Mouse (Mus musculus): ENCODE measurements around the gene Vars2.
A peak's percentile ranks its signal among the peaks of the same experiment; 100 is the strongest.

The Vars2 gene

GRCm38 (mm10) chr17:35692368-35692767 is 25.0 kb upstream of the Vars2 start:
- DNase-seq (ENCODE audit: low read depth), result no peak

- no peak for DNase-seq (ENCODE audit: low read depth)
Measured at GRCm38 (mm10) chr17:35691811-35692210, 24.4 kb upstream of the Vars2 start.

GRCm38 (mm10) chr17:35689936-35690645 is 22.7 kb upstream of the Vars2 start:
- no peak for DNase-seq (ENCODE audit: low read depth)

GRCm38 (mm10) chr17:35688347-35689175 is 21.2 kb upstream of the Vars2 start:
- DNase-seq (ENCODE audit: low read depth), result no peak

- no peak for DNase-seq (ENCODE audit: low read depth)
Measured at GRCm38 (mm10) chr17:35685061-35685460, 17.7 kb upstream of the Vars2 start.

- no peak for DNase-seq (ENCODE audit: low read depth)
Measured at GRCm38 (mm10) chr17:35681986-35682385, 14.6 kb upstream of the Vars2 start.

GRCm38 (mm10) chr17:35680591-35680990 is 13.2 kb upstream of the Vars2 start:
- DNase-seq (ENCODE audit: low read depth), result no peak

GRCm38 (mm10) chr17:35673416-35674035 is 6.1 kb upstream of the Vars2 start, which contains the start of gene Gtf2h4:
TSS of gene Gtf2h4 (minus strand) at chr17:35673739.
- peak; percentile 95 for DNase-seq (ENCODE audit: low read depth)

GRCm38 (mm10) chr17:35672527-35672926 is 5.1 kb upstream of the Vars2 start:
- no peak for DNase-seq (ENCODE audit: low read depth)

GRCm38 (mm10) chr17:35671846-35672245 is 4.5 kb upstream of the Vars2 start:
- no peak for DNase-seq (ENCODE audit: low read depth)

GRCm38 (mm10) chr17:35669731-35670130 is 2.3 kb upstream of the Vars2 start:
- DNase-seq (ENCODE audit: low read depth), result no peak

- no peak for DNase-seq (ENCODE audit: low read depth)
Measured at GRCm38 (mm10) chr17:35666851-35667256, 538 bp downstream of the Vars2 start.

- DNase-seq (ENCODE audit: low read depth), result peak; percentile 42
Measured at GRCm38 (mm10) chr17:35665957-35666515, 1.4 kb downstream of the Vars2 start.

- no peak for DNase-seq (ENCODE audit: low read depth)
Measured at GRCm38 (mm10) chr17:35653086-35653485, 14.3 kb downstream of the Vars2 start.

GRCm38 (mm10) chr17:35649429-35649828 is 18.0 kb downstream of the Vars2 start:
- DNase-seq (ENCODE audit: low read depth), result no peak

GRCm38 (mm10) chr17:35643609-35644236 is 23.7 kb downstream of the Vars2 start, which contains the start of gene Mucl3:
TSS of gene Mucl3 (minus strand) at chr17:35643695.
- no peak for DNase-seq (ENCODE audit: low read depth)

- DNase-seq (ENCODE audit: low read depth), result no peak
Measured at GRCm38 (mm10) chr17:35639352-35639751, 28.0 kb downstream of the Vars2 start.

- peak; percentile 86 for DNase-seq (ENCODE audit: low read depth)
Measured at GRCm38 (mm10) chr17:35638475-35639190, 28.8 kb downstream of the Vars2 start.

GRCm38 (mm10) chr17:35636363-35636762 is 31.0 kb downstream of the Vars2 start:
- DNase-seq (ENCODE audit: low read depth), result peak; percentile 51

GRCm38 (mm10) chr17:35635699-35636111 is 31.7 kb downstream of the Vars2 start:
- peak; percentile 88 for DNase-seq (ENCODE audit: low read depth)

GRCm38 (mm10) chr17:35635202-35635601 is 32.2 kb downstream of the Vars2 start:
- DNase-seq (ENCODE audit: low read depth), result no peak

Data from naive thymus-derived CD4-positive, alpha-beta T cell, adult 2 months (primary cell).